Mouse (Mus musculus) ovary, postnatal 36 days (tissue): ENCODE measurements around the gene Ank3.

Source experiments
- DNase-seq: peaks from one replicate; pipeline ENCODE4 v3.0.0; 2022; ENCODE audit warnings: low spot score, mixed read lengths

Gene Ank3

GRCm38 (mm10) chr10:69987496-69987895 is 588.9 kb downstream of the Ank3 start:
- DNase-seq: no peak

- no peak for DNase-seq
These were observed 598.5 kb downstream of the Ank3 start for GRCm38 (mm10) chr10:69997082-69997481.

- DNase-seq: no peak
These were observed 605.5 kb downstream of the Ank3 start for GRCm38 (mm10) chr10:70004058-70004457.

GRCm38 (mm10) chr10:70004831-70005230 is 606.3 kb downstream of the Ank3 start:
- DNase-seq: no peak

GRCm38 (mm10) chr10:70006380-70006779 is 607.8 kb downstream of the Ank3 start:
- no peak for DNase-seq

GRCm38 (mm10) chr10:70011738-70012137 is 613.2 kb downstream of the Ank3 start:
- no peak for DNase-seq

GRCm38 (mm10) chr10:70013931-70014330 is 615.4 kb downstream of the Ank3 start:
- DNase-seq: no peak

- DNase-seq: no peak
These were observed 616.6 kb downstream of the Ank3 start for GRCm38 (mm10) chr10:70015201-70015600.

- no peak for DNase-seq
These were observed 620.1 kb downstream of the Ank3 start for GRCm38 (mm10) chr10:70018691-70019090.

GRCm38 (mm10) chr10:70021667-70022066 is 623.1 kb downstream of the Ank3 start:
- peak; percentile 61 for DNase-seq

- DNase-seq: no peak
These were observed 624.0 kb downstream of the Ank3 start for GRCm38 (mm10) chr10:70022596-70022995.

GRCm38 (mm10) chr10:70023861-70024260 is 625.3 kb downstream of the Ank3 start:
- DNase-seq: no peak

GRCm38 (mm10) chr10:70031942-70032341 is 633.4 kb downstream of the Ank3 start:
- no peak for DNase-seq

- no peak for DNase-seq
These were observed 634.4 kb downstream of the Ank3 start for GRCm38 (mm10) chr10:70032982-70033381.

GRCm38 (mm10) chr10:70033856-70034255 is 635.3 kb downstream of the Ank3 start:
- DNase-seq: no peak

GRCm38 (mm10) chr10:70039871-70040291 is 641.3 kb downstream of the Ank3 start:
- no peak for DNase-seq

- no peak for DNase-seq
These were observed 643.0 kb downstream of the Ank3 start for GRCm38 (mm10) chr10:70041562-70041961.

- DNase-seq: no peak
These were observed 647.1 kb downstream of the Ank3 start for GRCm38 (mm10) chr10:70045722-70046121.

- no peak for DNase-seq
These were observed 651.2 kb downstream of the Ank3 start for GRCm38 (mm10) chr10:70049771-70050170.

- DNase-seq: no peak
These were observed 656.7 kb downstream of the Ank3 start for GRCm38 (mm10) chr10:70055291-70055690.

- no peak for DNase-seq
These were observed 658.5 kb downstream of the Ank3 start for GRCm38 (mm10) chr10:70057064-70057463.

GRCm38 (mm10) chr10:70060021-70060688 is 661.6 kb downstream of the Ank3 start:
- no peak for DNase-seq

GRCm38 (mm10) chr10:70060689-70061081 is 662.1 kb downstream of the Ank3 start:
- DNase-seq: no peak

GRCm38 (mm10) chr10:70063881-70064555 is 665.4 kb downstream of the Ank3 start:
- DNase-seq: no peak
